16 mouse cellular contexts compared by ENCODE assay signal in the genomic region with DNA sequence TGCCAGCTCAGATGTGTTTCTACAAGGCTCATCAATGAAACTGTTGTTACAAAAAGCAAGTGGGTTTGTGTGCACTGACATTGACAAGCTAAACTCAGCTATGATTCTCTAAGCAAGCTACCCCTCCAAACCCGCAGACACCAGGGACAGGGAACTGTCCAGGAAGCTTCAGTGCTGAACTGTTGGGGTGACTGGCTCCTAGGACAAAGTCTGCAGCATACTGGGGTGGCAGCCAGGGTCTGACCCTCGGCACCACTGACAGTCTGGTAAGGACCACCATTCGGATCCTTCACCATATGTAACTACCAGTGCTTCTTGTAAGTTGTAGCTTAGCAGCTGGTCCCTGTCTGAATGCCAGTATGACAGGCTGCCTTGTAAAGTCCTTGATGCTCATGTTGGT. TPM values are rescaled to one million over a fixed set of nuclear protein-coding genes. Genes with fewer than 3 reads are reported as not detected.
A peak's percentile ranks its signal among the peaks of the same experiment; 100 is the strongest.
DNase-seq lines count a peak whose midpoint lies in the region; ATAC-seq and TF ChIP-seq lines count a peak whose summit lies in the region.
"Had no signal": no experiment of that assay in that cellular context is flagged by ENCODE, and none has a peak within 500 bp of the region (broad histone marks: within the 10 kb centered on the region; RNA-seq: fewer than 3 reads in every experiment).

No protein-coding gene starts in this region.

- DNase-seq in heart, postnatal 0 days (ENCODE audit: low spot score) = peak; percentile 17
- DNase-seq in heart, postnatal 25 days (ENCODE audit: low spot score) = no peak
- DNase-seq in lung, postnatal 14 days = peak; percentile 3
- DNase-seq in lung, adult 18-20 months = no peak
- peak; percentile 24 for DNase-seq in R1 (ENCODE audit: low read depth, low spot score)
- DNase-seq in limb, embryonic 11.5 days (ENCODE audit: low spot score) = peak; percentile 67
- no peak for DNase-seq in frontal cortex, postnatal 25 days (ENCODE audit: low spot score in 2 of 2)
- DNase-seq: cerebellum, adult 9-11 months; liver, embryonic 13.5 days had no signal

- H3K36me3 ChIP-seq in heart, postnatal 0 days (replicated peaks; ENCODE audit: control insufficient read depth, insufficient read depth, low read length) = no peaks in the 10 kb centered on the region
- no peaks in the 10 kb centered on the region for H3K36me3 ChIP-seq in limb, embryonic 11.5 days (ENCODE audit: control insufficient read depth, insufficient read depth, low read length)
- H3K36me3 ChIP-seq: liver, embryonic 13.5 days had no signal

- no peak for TF ChIP-seq EP300 in heart, postnatal 0 days (IDR thresholded peaks at IDR 0.05; ENCODE audit: low read depth)

- no peaks in the 10 kb centered on the region for H3K4me1 ChIP-seq in heart, postnatal 0 days (ENCODE audit: control insufficient read depth, insufficient read depth)
- no peaks in the 10 kb centered on the region for H3K4me1 ChIP-seq in limb, embryonic 11.5 days (ENCODE audit: control insufficient read depth, insufficient read depth, low read length)
- H3K4me1 ChIP-seq: liver, embryonic 13.5 days; megakaryocyte, embryonic 14.5 days had no signal

- H3K9me3 ChIP-seq in heart, postnatal 0 days (replicated peaks; ENCODE audit: control insufficient read depth, low read length) = no peaks in the 10 kb centered on the region
- no peaks in the 10 kb centered on the region for H3K9me3 ChIP-seq in limb, embryonic 11.5 days (ENCODE audit: control insufficient read depth, low read length)
- H3K9me3 ChIP-seq: liver, embryonic 13.5 days; megakaryocyte, embryonic 14.5 days had no signal

- no peak overlapping the region for H3K4me2 ChIP-seq in heart, postnatal 0 days (ENCODE audit: low read depth, low read length)
- H3K4me2 ChIP-seq in limb, embryonic 11.5 days (ENCODE audit: low read depth, severe bottlenecking) = no peak overlapping the region
- H3K4me2 ChIP-seq: liver, embryonic 13.5 days had no signal

- no peak overlapping the region for H3K4me3 ChIP-seq in heart, postnatal 0 days (ENCODE audit: low read depth, low read length)
- no peak overlapping the region for H3K4me3 ChIP-seq in limb, embryonic 11.5 days (ENCODE audit: low read depth, low read length)
- H3K4me3 ChIP-seq: liver, embryonic 13.5 days; megakaryocyte, embryonic 14.5 days had no signal

- no peak for TF ChIP-seq CTCF in heart, postnatal 0 days (IDR thresholded peaks at IDR 0.05; ENCODE audit: low read depth)

- intact Hi-C loops in heart, postnatal 25 days (cut with DNase I) = no loop called here

- ATAC-seq in heart, postnatal 0 days (ENCODE audit: insufficient read depth, low read depth) = no peak
- ATAC-seq in limb, embryonic 11.5 days (ENCODE audit: insufficient number of reproducible peaks, low FRiP score, low TSS enrichment, low read depth) = no peak
- no peak for ATAC-seq in inflammation-experienced regulatory T-cells, adult 6 months

- H3K27ac ChIP-seq in heart, postnatal 0 days (ENCODE audit: low read depth) = no peak overlapping the region
- H3K27ac ChIP-seq in limb, embryonic 11.5 days (replicated peaks; ENCODE audit: low read depth, low read length) = no peak overlapping the region
- H3K27ac ChIP-seq: liver, embryonic 13.5 days had no signal

- H3K27me3 ChIP-seq in heart, postnatal 0 days (ENCODE audit: control insufficient read depth, insufficient read depth, low read length) = no peaks in the 10 kb centered on the region
- H3K27me3 ChIP-seq in limb, embryonic 11.5 days (ENCODE audit: control insufficient read depth, insufficient read depth, low read length) = no peaks in the 10 kb centered on the region
- H3K27me3 ChIP-seq: liver, embryonic 13.5 days had no signal

- WGBS in heart, postnatal 0 days = 27% methylated on average over 3 of the region's 3 CpGs
- 50% methylated on average over 3 of the region's 3 CpGs for WGBS in limb, embryonic 11.5 days

- no peak overlapping the region for H3K9ac ChIP-seq in heart, postnatal 0 days (replicated peaks; ENCODE audit: low read depth, low read length)
- no peak overlapping the region for H3K9ac ChIP-seq in limb, embryonic 11.5 days (ENCODE audit: low read length)
- H3K9ac ChIP-seq: liver, embryonic 13.5 days had no signal

RNA-seq across cellular contexts. Expression of a gene that starts 43.6 kb away (rescaled TPM):
- not detected in 2 replicates for total RNA-seq in heart, postnatal 0 days (2014; rRNA removed; ENCODE audit: low replicate concordance)
- not detected in 2 replicates for polyA plus RNA-seq in heart, postnatal 0 days (2015; fragmentation: Nextera tagmentation; extraction: Ambion mirVana)
- total RNA-seq in heart, postnatal 25 days (2021) = not detected
- 0.71 and 1.1 TPM in 2 replicates for polyA plus RNA-seq in limb, embryonic 11.5 days (2014; fragmentation: Nextera tagmentation; extraction: Ambion mirVana)
- polyA plus RNA-seq in inflammation-experienced regulatory T-cells, adult 6 months (2017; shearing (Covaris generic)) = not detected
- polyA plus RNA-seq: heart, embryonic 16.5 days; kidney, embryonic 14.5 days; liver, embryonic 13.5 days; neural tube, embryonic 14.5 days; small intestine, adult 2 months; testis, adult 2 months had no signal

Comparison
In these comparisons a context has a peak if more than half of its experiments do, and no peak if none do; other contexts are left out.
1. DNase-seq: peak in heart, postnatal 0 days (single experiment), lung, postnatal 14 days (single experiment), R1 (single experiment) and limb, embryonic 11.5 days (single experiment); none in heart, postnatal 25 days (single experiment), lung, adult 18-20 months (0 of 2) and frontal cortex, postnatal 25 days (0 of 2).